Comparison of ENCODE assay signal across 8 mouse cellular contexts in the genomic region with DNA sequence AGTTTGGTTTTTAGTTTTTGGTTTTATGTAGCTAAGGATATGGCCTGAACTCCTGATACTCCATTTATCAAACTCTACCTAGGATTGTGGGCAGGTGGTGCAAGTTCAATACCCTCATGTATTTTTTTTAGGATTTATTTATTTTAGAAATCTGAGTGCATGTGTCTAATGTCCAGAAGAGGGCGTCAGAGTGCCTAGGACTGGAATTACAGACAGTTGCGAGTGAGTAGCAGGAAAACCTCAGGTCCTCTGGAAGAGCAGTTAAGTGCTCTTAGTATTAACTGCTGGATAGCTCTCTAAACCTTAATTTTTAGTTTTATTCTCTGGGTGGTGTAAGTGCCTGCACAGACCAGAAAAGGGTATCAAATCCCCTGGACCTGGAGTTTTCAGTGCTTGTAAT. TPM values are rescaled to one million over a fixed set of nuclear protein-coding genes. Genes with fewer than 3 reads are reported as not detected.
DNase-seq lines count a peak whose midpoint lies in the region; TF ChIP-seq lines count a peak whose summit lies in the region.

No protein-coding gene starts in this region.

- H3K4me3 ChIP-seq in gastrocnemius, adult 2 months: no peak overlapping the region

- TF ChIP-seq CTCF in gastrocnemius, adult 2 months (IDR thresholded peaks at IDR 0.05): peak; percentile 68

- H3K27ac ChIP-seq in gastrocnemius, adult 2 months: no peak overlapping the region

- no peak for DNase-seq in gastrocnemius, adult 2 months
- DNase-seq in gastrocnemius, postnatal 14 days: no peak
- peak; percentile 15 for DNase-seq in thymus, postnatal 0 days (ENCODE audit: low spot score)
- DNase-seq in thymus, postnatal 36 days: no peak
- DNase-seq in embryo, embryonic 11 days: peak; percentile 23
- no peak for DNase-seq in left cerebral cortex, adult 11 months (ENCODE audit: low spot score)
- no peak for DNase-seq in gastrocnemius, postnatal 4 days (ENCODE audit: low spot score in 2 of 2)
- no peak for DNase-seq in ovary, postnatal 36 days (ENCODE audit: low spot score)

- intact Hi-C loops in gastrocnemius, adult 2 months (cut with DNase I): loop anchor here (5.0 kb wide), 1 partner anchor 160 kb away; no protein-coding TSS in a partner anchor
- intact Hi-C loops in gastrocnemius, postnatal 14 days (cut with DNase I; ENCODE audit: low total_unique reads): no loop called here

RNA-seq across cellular contexts. Expression of gene Kdm7a, which starts 19.4 kb away (rescaled TPM):
- total RNA-seq in gastrocnemius, adult 2 months (2021): 10 to 100 TPM; 23.6 to 28.2 TPM
- 10 to 100 TPM; 15.0 to 16.6 TPM for total RNA-seq in gastrocnemius, postnatal 14 days (2021)
- 4.1 and 5.8 TPM in 2 replicates for polyA plus RNA-seq in thymus, postnatal 0 days (2015; fragmentation: Nextera tagmentation; extraction: Ambion mirVana)
- 10 to 100 TPM; 13.4 to 14.6 TPM for total RNA-seq in gastrocnemius, postnatal 4 days (2021)

Comparison
In these comparisons a context has a peak if more than half of its experiments do, and no peak if none do; other contexts are left out.
1. DNase-seq: peak in thymus, postnatal 0 days (single experiment) and embryo, embryonic 11 days (single experiment); none in gastrocnemius, adult 2 months (single experiment), gastrocnemius, postnatal 14 days (single experiment), thymus, postnatal 36 days (0 of 2), left cerebral cortex, adult 11 months (single experiment), gastrocnemius, postnatal 4 days (0 of 2) and ovary, postnatal 36 days (single experiment).